Mouse (Mus musculus): ENCODE data around the gene Ctdsp2.

DNA sequence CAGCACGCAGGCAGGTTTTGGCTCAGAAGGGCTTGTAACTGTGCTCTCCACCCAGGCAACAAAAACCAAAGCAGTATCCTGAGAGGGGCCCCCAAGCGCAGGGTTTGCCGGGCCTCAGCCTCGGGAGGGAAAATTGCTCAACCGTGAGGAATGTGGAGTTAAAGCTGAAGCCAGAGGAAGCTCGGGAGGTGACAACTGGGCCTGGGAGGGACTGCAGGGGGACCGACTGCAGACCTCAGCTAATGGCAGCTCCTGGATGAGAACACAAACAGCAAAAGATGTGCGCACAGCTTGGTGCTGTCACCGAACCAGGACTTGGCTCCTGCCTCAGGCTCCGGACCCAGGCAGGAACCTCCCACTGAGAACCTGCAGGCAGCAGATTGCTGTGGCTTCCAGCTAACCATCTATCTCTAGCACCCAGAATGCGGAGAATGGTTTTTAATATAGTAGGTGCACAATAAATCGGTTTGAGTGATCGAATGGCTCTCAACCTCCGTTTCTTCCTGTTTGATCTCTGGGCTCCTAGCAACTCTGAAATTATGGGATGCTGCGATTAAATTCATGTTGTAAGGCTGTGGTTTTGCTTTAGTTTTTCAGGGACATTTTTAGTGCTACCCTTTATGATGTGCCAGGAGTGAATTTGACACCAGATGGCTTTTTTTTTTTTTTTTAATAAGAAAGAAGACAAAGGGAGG, 16.1 kb upstream of the Ctdsp2 start:
- TF ChIP-seq CTCF (IDR thresholded peaks at IDR 0.05; ENCODE audit: borderline replicate concordance, control insufficient read depth, extremely low read depth, insufficient read depth, low read length, poor library complexity) (no peak), POLR2A (IDR thresholded peaks at IDR 0.05; ENCODE audit: control insufficient read depth, extremely low read depth, insufficient read depth, low read length, poor library complexity) (no peak)

Data from thymus, adult 2 months (tissue).